Mouse (Mus musculus): ENCODE results near the gene Igfbp2. TPM values are rescaled to one million over a fixed set of nuclear protein-coding genes. Genes with fewer than 3 reads are reported as not detected.

The Igfbp2 gene
- polyA plus RNA-seq, 1 experiment from 2014 or later, result 43.3 TPM

GRCm38 (mm10) chr1:72839791-72840190 is 15.5 kb downstream of the Igfbp2 start:
- Histone ChIP-seq H3K9me3 (replicated peaks; ENCODE audit: control insufficient read depth, low read length) (no peaks in the 10 kb centered on the region), H3K9ac (ENCODE audit: low read length) (no peak overlapping the region), H3K4me2 (ENCODE audit: low read depth, low read length) (no peak overlapping the region), H3K27ac (ENCODE audit: low read length) (no peak overlapping the region), H3K4me1 (ENCODE audit: control insufficient read depth, insufficient read depth, low read length) (peaks cover 12% of the 10 kb centered on the region), H3K27me3 (ENCODE audit: control insufficient read depth, insufficient read depth, low read length) (no peaks in the 10 kb centered on the region), H3K4me3 (ENCODE audit: low read length) (no peak overlapping the region), H3K36me3 (ENCODE audit: control insufficient read depth, insufficient read depth) (no peaks in the 10 kb centered on the region)
- ATAC-seq (replicated peaks; ENCODE audit: extremely low read depth, insufficient read depth, low FRiP score), result no peak
- 62% methylated on average over 7 of the region's 7 CpGs for WGBS

- H3K27me3 ChIP-seq (ENCODE audit: control insufficient read depth, insufficient read depth, low read length), result no peaks in the 10 kb centered on the region
Observed at GRCm38 (mm10) chr1:72842666-72843459, 18.6 kb downstream of the Igfbp2 start.

GRCm38 (mm10) chr1:72844675-72845074 is 20.4 kb downstream of the Igfbp2 start:
- Histone ChIP-seq H3K27ac (ENCODE audit: low read length) (no peak overlapping the region), H3K9ac (ENCODE audit: low read length) (no peak overlapping the region), H3K4me3 (ENCODE audit: low read length) (no peak overlapping the region), H3K9me3 (replicated peaks; ENCODE audit: control insufficient read depth, low read length) (no peaks in the 10 kb centered on the region), H3K4me2 (ENCODE audit: low read depth, low read length) (no peak overlapping the region), H3K36me3 (ENCODE audit: control insufficient read depth, insufficient read depth) (no peaks in the 10 kb centered on the region), H3K4me1 (ENCODE audit: control insufficient read depth, insufficient read depth, low read length) (peaks cover 4% of the 10 kb centered on the region; the same call in 1 of the 2 replicates), H3K27me3 (ENCODE audit: control insufficient read depth, insufficient read depth, low read length) (no peaks in the 10 kb centered on the region)
- ATAC-seq (replicated peaks; ENCODE audit: extremely low read depth, insufficient read depth, low FRiP score), result no peak
- WGBS, result 83% methylated on average over 6 of the region's 6 CpGs

More at GRCm38 (mm10) chr1:72842666-72843459, 18.6 kb downstream of the Igfbp2 start:
- no peak for ATAC-seq (replicated peaks; ENCODE audit: extremely low read depth, insufficient read depth, low FRiP score)
- H3K4me2 ChIP-seq (ENCODE audit: low read depth, low read length), result no peak overlapping the region
- no peaks in the 10 kb centered on the region for H3K36me3 ChIP-seq (ENCODE audit: control insufficient read depth, insufficient read depth)
- no peaks in the 10 kb centered on the region for H3K9me3 ChIP-seq (replicated peaks; ENCODE audit: control insufficient read depth, low read length)
- H3K4me1 ChIP-seq (ENCODE audit: control insufficient read depth, insufficient read depth, low read length), result peaks cover 12% of the 10 kb centered on the region
- H3K9ac ChIP-seq (ENCODE audit: low read length), result no peak overlapping the region
- no peak overlapping the region for H3K4me3 ChIP-seq (ENCODE audit: low read length)
- WGBS, result 65% methylated on average over 18 of the region's 18 CpGs
- H3K27ac ChIP-seq (ENCODE audit: low read length), result no peak overlapping the region

- H3K36me3 ChIP-seq (ENCODE audit: control insufficient read depth, insufficient read depth), result no peaks in the 10 kb centered on the region
- no peaks in the 10 kb centered on the region for H3K4me1 ChIP-seq (ENCODE audit: control insufficient read depth, insufficient read depth, low read length)
- no peak overlapping the region for H3K9ac ChIP-seq (ENCODE audit: low read length)
- no peaks in the 10 kb centered on the region for H3K9me3 ChIP-seq (replicated peaks; ENCODE audit: control insufficient read depth, low read length)
- no peaks in the 10 kb centered on the region for H3K27me3 ChIP-seq (ENCODE audit: control insufficient read depth, insufficient read depth, low read length)
- no peak overlapping the region for H3K27ac ChIP-seq (ENCODE audit: low read length)
- WGBS, result 86% methylated on average over 4 of the region's 4 CpGs
- no peak overlapping the region for H3K4me2 ChIP-seq (ENCODE audit: low read depth, low read length)
- H3K4me3 ChIP-seq (ENCODE audit: low read length), result no peak overlapping the region
- ATAC-seq (replicated peaks; ENCODE audit: extremely low read depth, insufficient read depth, low FRiP score), result no peak
Observed at GRCm38 (mm10) chr1:72847849-72848380, 23.6 kb downstream of the Igfbp2 start.

GRCm38 (mm10) chr1:72849037-72849436 is 24.7 kb downstream of the Igfbp2 start:
- no peaks in the 10 kb centered on the region for H3K4me1 ChIP-seq (ENCODE audit: control insufficient read depth, insufficient read depth, low read length)
- no peak overlapping the region for H3K4me3 ChIP-seq (ENCODE audit: low read length)
- no peaks in the 10 kb centered on the region for H3K27me3 ChIP-seq (ENCODE audit: control insufficient read depth, insufficient read depth, low read length)
- H3K9me3 ChIP-seq (replicated peaks; ENCODE audit: control insufficient read depth, low read length), result no peaks in the 10 kb centered on the region
- WGBS, result 79% methylated on average over 8 of the region's 8 CpGs
- H3K36me3 ChIP-seq (ENCODE audit: control insufficient read depth, insufficient read depth), result no peaks in the 10 kb centered on the region
- no peak for ATAC-seq (replicated peaks; ENCODE audit: extremely low read depth, insufficient read depth, low FRiP score)
- no peak overlapping the region for H3K27ac ChIP-seq (ENCODE audit: low read length)
- H3K9ac ChIP-seq (ENCODE audit: low read length), result no peak overlapping the region
- no peak overlapping the region for H3K4me2 ChIP-seq (ENCODE audit: low read depth, low read length)

- Histone ChIP-seq H3K27me3 (ENCODE audit: control insufficient read depth, insufficient read depth, low read length) (no peaks in the 10 kb centered on the region), H3K4me3 (ENCODE audit: low read length) (no peak overlapping the region), H3K4me2 (ENCODE audit: low read depth, low read length) (no peak overlapping the region), H3K9ac (ENCODE audit: low read length) (no peak overlapping the region), H3K4me1 (ENCODE audit: control insufficient read depth, insufficient read depth, low read length) (no peaks in the 10 kb centered on the region), H3K36me3 (ENCODE audit: control insufficient read depth, insufficient read depth) (no peaks in the 10 kb centered on the region), H3K27ac (ENCODE audit: low read length) (no peak overlapping the region), H3K9me3 (replicated peaks; ENCODE audit: control insufficient read depth, low read length) (no peaks in the 10 kb centered on the region)
- ATAC-seq (replicated peaks; ENCODE audit: extremely low read depth, insufficient read depth, low FRiP score), result no peak
- 88% methylated on average over 1 of the region's 1 CpGs for WGBS
Observed at GRCm38 (mm10) chr1:72853759-72854158, 29.5 kb downstream of the Igfbp2 start.

GRCm38 (mm10) chr1:72854337-72855237 is 30.3 kb downstream of the Igfbp2 start:
- H3K9me3 ChIP-seq (replicated peaks; ENCODE audit: control insufficient read depth, low read length), result no peaks in the 10 kb centered on the region
- no peak overlapping the region for H3K27ac ChIP-seq (ENCODE audit: low read length)
- no peak overlapping the region for H3K4me2 ChIP-seq (ENCODE audit: low read depth, low read length)
- no peaks in the 10 kb centered on the region for H3K4me1 ChIP-seq (ENCODE audit: control insufficient read depth, insufficient read depth, low read length)
- no peak overlapping the region for H3K9ac ChIP-seq (ENCODE audit: low read length)
- ATAC-seq (replicated peaks; ENCODE audit: extremely low read depth, insufficient read depth, low FRiP score), result no peak
- H3K27me3 ChIP-seq (ENCODE audit: control insufficient read depth, insufficient read depth, low read length), result no peaks in the 10 kb centered on the region
- no peak overlapping the region for H3K4me3 ChIP-seq (ENCODE audit: low read length)
- no peaks in the 10 kb centered on the region for H3K36me3 ChIP-seq (ENCODE audit: control insufficient read depth, insufficient read depth)
- WGBS, result 57% methylated on average over 10 of the region's 10 CpGs

GRCm38 (mm10) chr1:72855729-72856128 is 31.4 kb downstream of the Igfbp2 start:
- no peak overlapping the region for H3K4me3 ChIP-seq (ENCODE audit: low read length)
- no peaks in the 10 kb centered on the region for H3K9me3 ChIP-seq (replicated peaks; ENCODE audit: control insufficient read depth, low read length)
- no peaks in the 10 kb centered on the region for H3K4me1 ChIP-seq (ENCODE audit: control insufficient read depth, insufficient read depth, low read length)
- no peaks in the 10 kb centered on the region for H3K36me3 ChIP-seq (ENCODE audit: control insufficient read depth, insufficient read depth)
- ATAC-seq (replicated peaks; ENCODE audit: extremely low read depth, insufficient read depth, low FRiP score), result no peak
- H3K27me3 ChIP-seq (ENCODE audit: control insufficient read depth, insufficient read depth, low read length), result no peaks in the 10 kb centered on the region
- H3K4me2 ChIP-seq (ENCODE audit: low read depth, low read length), result no peak overlapping the region
- H3K9ac ChIP-seq (ENCODE audit: low read length), result no peak overlapping the region
- 71% methylated on average over 10 of the region's 10 CpGs for WGBS
- H3K27ac ChIP-seq (ENCODE audit: low read length), result no peak overlapping the region
